In the genomic region with DNA sequence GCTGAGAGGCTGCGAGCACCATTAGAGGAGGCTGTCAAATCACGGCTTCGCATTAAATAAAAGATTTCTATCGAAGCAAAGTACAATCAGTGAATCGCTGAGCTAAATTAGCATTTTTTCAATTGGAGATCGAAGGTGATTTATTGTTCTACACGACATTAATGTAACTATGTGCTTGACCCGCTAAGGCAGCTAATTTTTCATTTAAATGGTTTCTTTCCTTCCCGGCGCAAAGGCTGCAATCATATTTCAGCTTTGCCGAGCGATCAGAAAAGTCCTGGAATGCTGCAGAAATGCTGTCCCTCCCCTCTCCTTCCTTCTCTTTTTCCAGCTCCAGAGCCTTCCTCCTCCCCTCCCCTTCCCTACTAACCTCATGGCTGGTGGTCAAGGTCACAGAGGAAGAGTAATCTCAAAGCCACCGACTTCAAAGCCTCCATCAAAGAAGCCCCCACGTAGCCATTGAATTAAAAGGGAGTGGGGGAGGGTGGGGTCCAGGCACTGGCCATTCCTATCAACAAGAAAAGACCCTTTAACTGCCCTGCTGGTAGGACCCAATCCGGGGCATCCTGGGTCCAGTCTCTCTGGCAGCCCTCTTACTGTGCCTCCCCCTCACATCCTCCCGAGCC, we compare ENCODE assay signal across 8 mouse cellular contexts.
A peak's percentile ranks its signal among the peaks of the same experiment; 100 is the strongest.
DNase-seq lines count a peak whose midpoint lies in the region; ATAC-seq and TF ChIP-seq lines count a peak whose summit lies in the region.

No protein-coding gene starts in this region.

- intact Hi-C loops in heart, postnatal 25 days (cut with DNase I), result no loop called here

- no peaks in the 10 kb centered on the region for H3K9me3 ChIP-seq in heart, embryonic 13.5 days
- H3K9me3 ChIP-seq in forebrain, embryonic 11.5 days (ENCODE audit: control insufficient read depth, low read length), result no peaks in the 10 kb centered on the region
- no peaks in the 10 kb centered on the region for H3K9me3 ChIP-seq in kidney, postnatal 0 days (replicated peaks; ENCODE audit: low read length)

- peak overlapping the region; percentile 79 for H3K9ac ChIP-seq in heart, embryonic 13.5 days
- peak overlapping the region; percentile 52 for H3K9ac ChIP-seq in forebrain, embryonic 11.5 days (ENCODE audit: low read length)
- peak overlapping the region; percentile 55 for H3K9ac ChIP-seq in kidney, postnatal 0 days (ENCODE audit: low read depth, low read length)

- no peak for DNase-seq in heart, postnatal 25 days (ENCODE audit: low spot score)
- DNase-seq in R1 (ENCODE audit: low read depth, low spot score), result peak; percentile 74
- peak; percentile 88 for DNase-seq in forebrain, embryonic 11.5 days (ENCODE audit: low spot score)
- peak; percentile 87 for DNase-seq in kidney, postnatal 0 days (ENCODE audit: low spot score)
- peak; percentile 74 for DNase-seq in neural tube, embryonic 10.5 days (ENCODE audit: extremely low spot score, low spot score)
- no peak for DNase-seq in cerebellum, adult 11 months

- H3K36me3 ChIP-seq in heart, embryonic 13.5 days, result no peaks in the 10 kb centered on the region
- no peaks in the 10 kb centered on the region for H3K36me3 ChIP-seq in forebrain, embryonic 11.5 days (ENCODE audit: control insufficient read depth, insufficient read depth, low read length)
- H3K36me3 ChIP-seq in kidney, postnatal 0 days (ENCODE audit: insufficient read depth, low read length), result no peaks in the 10 kb centered on the region

- peak overlapping the region; percentile 90 for H3K27ac ChIP-seq in heart, embryonic 13.5 days (replicated peaks)
- peak overlapping the region; percentile 95 for H3K27ac ChIP-seq in forebrain, embryonic 11.5 days (ENCODE audit: low read depth, low read length)
- peak overlapping the region; percentile 64 for H3K27ac ChIP-seq in kidney, postnatal 0 days

- WGBS in heart, embryonic 13.5 days, result under 1% methylated on average over 16 of the region's 16 CpGs
- under 1% methylated on average over 16 of the region's 16 CpGs for WGBS in forebrain, embryonic 11.5 days
- WGBS in kidney, postnatal 0 days, result under 1% methylated on average over 16 of the region's 16 CpGs

- peak overlapping the region; percentile 49 for H3K4me3 ChIP-seq in heart, embryonic 13.5 days
- H3K4me3 ChIP-seq in forebrain, embryonic 11.5 days (ENCODE audit: low read depth, low read length), result peak overlapping the region; percentile 23
- H3K4me3 ChIP-seq in kidney, postnatal 0 days (replicated peaks; ENCODE audit: low read depth, low read length), result peak overlapping the region; percentile 39

- H3K4me2 ChIP-seq in heart, embryonic 13.5 days, result peak overlapping the region; percentile 80
- H3K4me2 ChIP-seq in forebrain, embryonic 11.5 days (ENCODE audit: low read depth, low read length, severe bottlenecking), result peak overlapping the region; percentile 50
- H3K4me2 ChIP-seq in kidney, postnatal 0 days (ENCODE audit: low read length), result peak overlapping the region; percentile 91

- no peak for TF ChIP-seq CTCF in kidney, postnatal 0 days (IDR thresholded peaks at IDR 0.05; ENCODE audit: low read depth)

- ATAC-seq in heart, embryonic 13.5 days (ENCODE audit: extremely low read depth, insufficient number of reproducible peaks, low FRiP score, low TSS enrichment), result no peak
- ATAC-seq in forebrain, embryonic 11.5 days (replicated peaks; ENCODE audit: low FRiP score), result peak; percentile 91
- no peak; the same call in 1 of the 2 replicates for ATAC-seq in kidney, postnatal 0 days (replicated peaks; ENCODE audit: low FRiP score, low read depth)
- ATAC-seq in activated CD4-positive, CD25-positive, alpha-beta regulatory T cell, adult 4 months, result no peak

- H3K4me1 ChIP-seq in heart, embryonic 13.5 days, result peaks cover 19% of the 10 kb centered on the region
- peaks cover 13% of the 10 kb centered on the region for H3K4me1 ChIP-seq in forebrain, embryonic 11.5 days (replicated peaks; ENCODE audit: control insufficient read depth, insufficient read depth, low read length)
- H3K4me1 ChIP-seq in kidney, postnatal 0 days (replicated peaks; ENCODE audit: insufficient read depth, low read length), result no peaks in the 10 kb centered on the region

- no peaks in the 10 kb centered on the region for H3K27me3 ChIP-seq in heart, embryonic 13.5 days (replicated peaks)
- no peaks in the 10 kb centered on the region for H3K27me3 ChIP-seq in forebrain, embryonic 11.5 days (ENCODE audit: control insufficient read depth, insufficient read depth, low read length)
- H3K27me3 ChIP-seq in kidney, postnatal 0 days (ENCODE audit: insufficient read depth, low read length), result no peaks in the 10 kb centered on the region

Comparison
In these comparisons a context has a peak if more than half of its experiments do, and no peak if none do; other contexts are left out.
1. DNase-seq: peak in R1 (single experiment), forebrain, embryonic 11.5 days (single experiment), kidney, postnatal 0 days (single experiment) and neural tube, embryonic 10.5 days (single experiment); none in heart, postnatal 25 days (single experiment) and cerebellum, adult 11 months (single experiment).
2. Peak in every context shown above with its lines, with median percentiles within 50 percentile points of each other: H3K27ac ChIP-seq, H3K4me2 ChIP-seq, H3K4me3 ChIP-seq and H3K9ac ChIP-seq.